Mouse (Mus musculus): ENCODE data around the gene Schip1. TPM values are rescaled to one million over a fixed set of nuclear protein-coding genes. Genes with fewer than 3 reads are reported as not detected.

The Schip1 gene
- polyA plus RNA-seq, 1 experiment from 2014 or later, result 71.8 TPM

DNA sequence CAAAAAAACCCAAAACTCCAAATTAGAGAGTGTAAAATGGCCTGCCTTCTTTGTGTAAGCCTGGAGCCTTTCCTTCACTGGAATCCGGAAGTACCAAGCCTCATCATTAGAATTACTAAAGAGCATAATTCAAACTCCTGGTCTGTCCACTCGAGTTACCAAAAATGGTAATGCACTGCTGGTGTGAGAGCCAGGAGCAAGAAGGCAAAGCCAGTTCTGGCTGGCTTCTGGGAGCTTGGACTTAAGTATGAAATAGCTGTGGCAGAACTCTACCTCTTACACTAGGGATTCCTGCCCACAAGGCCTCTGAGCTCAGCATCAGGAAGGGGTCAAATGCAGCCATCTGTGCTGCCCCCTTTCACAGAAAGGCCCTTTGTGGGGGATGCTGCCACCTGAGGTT lies 412.9 kb downstream of the Schip1 start:
- no peaks in the 10 kb centered on the region for H3K4me1 ChIP-seq (replicated peaks; ENCODE audit: insufficient read depth, low read length)
- H3K27ac ChIP-seq, result no peak overlapping the region
- 28% methylated on average over 2 of the region's 2 CpGs for WGBS
- no peaks in the 10 kb centered on the region for H3K9me3 ChIP-seq (replicated peaks; ENCODE audit: low read length)
- TF ChIP-seq CTCF (IDR thresholded peaks at IDR 0.05; ENCODE audit: low read depth), result no peak
- H3K36me3 ChIP-seq (ENCODE audit: insufficient read depth, low read length), result no peaks in the 10 kb centered on the region
- ATAC-seq (replicated peaks; ENCODE audit: low FRiP score, low read depth) (no peak), DNase-seq (ENCODE audit: low spot score) (no peak)
- no peak overlapping the region for H3K9ac ChIP-seq (ENCODE audit: low read depth, low read length)
- no peak overlapping the region for H3K4me2 ChIP-seq (ENCODE audit: low read length)
- no peak overlapping the region for H3K4me3 ChIP-seq (replicated peaks; ENCODE audit: low read depth, low read length)
- no peaks in the 10 kb centered on the region for H3K27me3 ChIP-seq (ENCODE audit: insufficient read depth, low read length)

DNA sequence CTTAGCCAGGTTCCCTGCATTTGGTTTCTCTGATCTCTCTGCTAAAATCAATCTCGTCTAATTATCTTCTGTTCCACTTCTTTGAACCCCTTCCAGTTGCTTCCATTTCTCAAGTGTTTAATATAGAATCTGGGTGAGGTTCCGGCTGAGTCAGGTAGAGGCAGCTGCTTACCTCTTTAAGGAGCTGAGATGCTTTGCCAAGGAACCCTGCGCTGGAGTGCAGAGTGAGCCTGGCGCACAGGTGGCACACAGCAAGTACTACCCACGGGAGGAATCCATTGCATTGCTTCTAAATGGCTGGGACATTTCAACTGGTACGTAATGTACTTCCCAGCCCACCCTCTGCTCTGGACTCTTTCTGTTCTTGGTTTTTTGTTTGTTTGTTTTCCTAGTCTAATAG lies 414.7 kb downstream of the Schip1 start:
- H3K27me3 ChIP-seq (ENCODE audit: insufficient read depth, low read length), result no peaks in the 10 kb centered on the region
- WGBS, result 89% methylated on average over 6 of the region's 6 CpGs

GRCm38 (mm10) chr3:68483517-68483916 lies 418.9 kb downstream of the Schip1 start:
- Histone ChIP-seq H3K27me3 (ENCODE audit: insufficient read depth, low read length) (no peaks in the 10 kb centered on the region), H3K4me2 (ENCODE audit: low read length) (no peak overlapping the region), H3K9ac (ENCODE audit: low read depth, low read length) (no peak overlapping the region), H3K36me3 (ENCODE audit: insufficient read depth, low read length) (no peaks in the 10 kb centered on the region), H3K9me3 (replicated peaks; ENCODE audit: low read length) (no peaks in the 10 kb centered on the region), H3K27ac (no peak overlapping the region), H3K4me1 (replicated peaks; ENCODE audit: insufficient read depth, low read length) (no peaks in the 10 kb centered on the region), H3K4me3 (replicated peaks; ENCODE audit: low read depth, low read length) (no peak overlapping the region)
- no peak for TF ChIP-seq CTCF (IDR thresholded peaks at IDR 0.05; ENCODE audit: low read depth)
- no peak for DNase-seq (ENCODE audit: low spot score)
- ATAC-seq (replicated peaks; ENCODE audit: low FRiP score, low read depth), result no peak
- WGBS, result 89% methylated on average over 3 of the region's 3 CpGs

More for the DNA sequence above, 414.7 kb downstream of the Schip1 start:
- Histone ChIP-seq H3K4me3 (replicated peaks; ENCODE audit: low read depth, low read length) (no peak overlapping the region), H3K27ac (no peak overlapping the region), H3K9ac (ENCODE audit: low read depth, low read length) (no peak overlapping the region), H3K36me3 (ENCODE audit: insufficient read depth, low read length) (no peaks in the 10 kb centered on the region), H3K4me1 (replicated peaks; ENCODE audit: insufficient read depth, low read length) (no peaks in the 10 kb centered on the region), H3K9me3 (replicated peaks; ENCODE audit: low read length) (no peaks in the 10 kb centered on the region), H3K4me2 (ENCODE audit: low read length) (no peak overlapping the region)
- ATAC-seq (replicated peaks; ENCODE audit: low FRiP score, low read depth) (no peak), DNase-seq (ENCODE audit: low spot score) (no peak)
- TF ChIP-seq CTCF (IDR thresholded peaks at IDR 0.05; ENCODE audit: low read depth), result no peak

DNA sequence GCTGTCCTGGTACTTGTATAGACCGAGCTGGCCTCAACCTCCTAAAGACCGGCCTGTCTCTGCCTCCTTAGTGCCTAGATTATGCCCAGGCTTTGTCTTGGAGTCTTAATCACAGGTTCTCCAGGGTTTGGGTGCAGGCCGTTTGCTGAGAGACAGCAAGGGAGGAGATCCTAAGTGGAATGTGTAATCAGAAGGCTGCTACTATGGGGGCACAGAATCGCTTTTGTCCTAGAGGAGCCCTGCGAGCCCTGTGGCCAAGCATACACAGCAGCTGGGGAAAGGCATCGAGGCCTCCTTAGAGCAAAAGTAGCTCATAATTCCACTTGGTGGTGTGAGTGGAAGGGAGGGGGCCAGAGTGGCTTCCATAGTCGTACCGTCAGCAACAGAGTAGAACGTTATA lies 419.4 kb downstream of the Schip1 start:
- ATAC-seq (replicated peaks; ENCODE audit: low FRiP score, low read depth), result no peak
- no peak overlapping the region for H3K4me3 ChIP-seq (replicated peaks; ENCODE audit: low read depth, low read length)
- no peak overlapping the region for H3K27ac ChIP-seq
- TF ChIP-seq CTCF (IDR thresholded peaks at IDR 0.05; ENCODE audit: low read depth), result no peak
- no peaks in the 10 kb centered on the region for H3K36me3 ChIP-seq (ENCODE audit: insufficient read depth, low read length)
- DNase-seq (ENCODE audit: low spot score), result no peak
- no peaks in the 10 kb centered on the region for H3K27me3 ChIP-seq (ENCODE audit: insufficient read depth, low read length)
- H3K4me2 ChIP-seq (ENCODE audit: low read length), result no peak overlapping the region
- no peak overlapping the region for H3K9ac ChIP-seq (ENCODE audit: low read depth, low read length)
- H3K9me3 ChIP-seq (replicated peaks; ENCODE audit: low read length), result no peaks in the 10 kb centered on the region
- WGBS, result 86% methylated on average over 9 of the region's 9 CpGs
- H3K4me1 ChIP-seq (replicated peaks; ENCODE audit: insufficient read depth, low read length), result no peaks in the 10 kb centered on the region

DNA sequence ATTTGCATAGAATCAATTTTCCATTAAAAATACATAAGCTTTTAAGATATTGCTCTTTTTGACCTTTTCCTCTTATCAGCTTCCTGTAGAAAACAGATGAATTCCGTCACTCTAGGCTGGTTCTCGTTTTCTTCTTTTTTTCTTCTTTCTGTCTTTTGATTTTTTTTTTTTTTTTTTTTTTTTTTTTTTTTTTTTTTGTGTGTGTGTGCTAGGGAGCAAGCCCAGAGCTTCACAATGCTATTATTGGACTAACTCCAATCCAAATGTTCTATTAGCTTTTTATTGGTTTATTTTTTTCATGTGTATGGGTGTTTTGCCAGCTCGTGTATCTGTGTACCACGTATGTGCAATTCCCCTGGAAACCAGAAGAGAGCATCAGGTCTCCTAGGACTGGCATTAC lies 420.0 kb downstream of the Schip1 start:
- no peak overlapping the region for H3K4me2 ChIP-seq (ENCODE audit: low read length)

GRCm38 (mm10) chr3:68487621-68488020 lies 423.0 kb downstream of the Schip1 start:
- H3K27me3 ChIP-seq (ENCODE audit: insufficient read depth, low read length), result no peaks in the 10 kb centered on the region
- H3K9me3 ChIP-seq (replicated peaks; ENCODE audit: low read length), result no peaks in the 10 kb centered on the region
- no peak overlapping the region for H3K4me2 ChIP-seq (ENCODE audit: low read length)
- ATAC-seq (replicated peaks; ENCODE audit: low FRiP score, low read depth) (no peak), DNase-seq (ENCODE audit: low spot score) (no peak)
- 69% methylated on average over 1 of the region's 1 CpGs for WGBS
- H3K4me3 ChIP-seq (replicated peaks; ENCODE audit: low read depth, low read length), result no peak overlapping the region
- no peak overlapping the region for H3K27ac ChIP-seq
- peaks cover 6% of the 10 kb centered on the region; the same call in 1 of the 2 replicates for H3K4me1 ChIP-seq (replicated peaks; ENCODE audit: insufficient read depth, low read length)
- no peaks in the 10 kb centered on the region for H3K36me3 ChIP-seq (ENCODE audit: insufficient read depth, low read length)
- no peak for TF ChIP-seq CTCF (IDR thresholded peaks at IDR 0.05; ENCODE audit: low read depth)
- H3K9ac ChIP-seq (ENCODE audit: low read depth, low read length), result no peak overlapping the region

More for the DNA sequence above, 420.0 kb downstream of the Schip1 start:
- no peak overlapping the region for H3K9ac ChIP-seq (ENCODE audit: low read depth, low read length)
- H3K4me3 ChIP-seq (replicated peaks; ENCODE audit: low read depth, low read length), result no peak overlapping the region
- no peaks in the 10 kb centered on the region for H3K4me1 ChIP-seq (replicated peaks; ENCODE audit: insufficient read depth, low read length)
- H3K9me3 ChIP-seq (replicated peaks; ENCODE audit: low read length), result no peaks in the 10 kb centered on the region
- 75% methylated on average over 4 of the region's 4 CpGs for WGBS
- DNase-seq (ENCODE audit: low spot score) (no peak), ATAC-seq (replicated peaks; ENCODE audit: low FRiP score, low read depth) (no peak)
- H3K36me3 ChIP-seq (ENCODE audit: insufficient read depth, low read length), result no peaks in the 10 kb centered on the region
- no peaks in the 10 kb centered on the region for H3K27me3 ChIP-seq (ENCODE audit: insufficient read depth, low read length)
- H3K27ac ChIP-seq, result no peak overlapping the region
- no peak for TF ChIP-seq CTCF (IDR thresholded peaks at IDR 0.05; ENCODE audit: low read depth)

DNA sequence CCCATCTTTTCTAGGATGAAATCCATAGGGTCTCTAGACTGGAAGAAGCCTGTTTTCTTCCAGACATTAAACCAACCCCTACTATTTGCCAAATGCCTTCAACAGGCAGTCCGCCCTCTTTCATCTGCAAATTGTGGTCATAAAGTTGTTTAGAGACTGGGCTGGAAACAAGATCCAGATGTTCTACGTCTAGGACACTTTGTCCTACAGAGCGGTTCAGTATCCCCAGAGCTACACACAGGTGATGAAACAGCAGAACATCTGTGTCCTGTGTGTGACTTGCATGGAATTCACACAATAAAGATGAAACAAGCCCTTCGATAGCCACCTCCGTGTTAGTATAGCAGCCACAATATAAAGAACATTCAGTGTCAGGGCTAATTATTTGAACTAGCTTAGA lies 423.7 kb downstream of the Schip1 start:
- H3K27me3 ChIP-seq (ENCODE audit: insufficient read depth, low read length), result no peaks in the 10 kb centered on the region
- no peak overlapping the region for H3K4me3 ChIP-seq (replicated peaks; ENCODE audit: low read depth, low read length)
- 41% methylated on average over 5 of the region's 5 CpGs for WGBS
- H3K4me2 ChIP-seq (ENCODE audit: low read length), result no peak overlapping the region
- H3K36me3 ChIP-seq (ENCODE audit: insufficient read depth, low read length), result no peaks in the 10 kb centered on the region
- H3K27ac ChIP-seq, result no peak overlapping the region
- no peaks in the 10 kb centered on the region for H3K9me3 ChIP-seq (replicated peaks; ENCODE audit: low read length)
- H3K9ac ChIP-seq (ENCODE audit: low read depth, low read length), result no peak overlapping the region
- no peak for TF ChIP-seq CTCF (IDR thresholded peaks at IDR 0.05; ENCODE audit: low read depth)
- ATAC-seq (replicated peaks; ENCODE audit: low FRiP score, low read depth) (no peak), DNase-seq (ENCODE audit: low spot score) (no peak)
- peaks cover 7% of the 10 kb centered on the region; the same call in 1 of the 2 replicates for H3K4me1 ChIP-seq (replicated peaks; ENCODE audit: insufficient read depth, low read length)
